Mouse (Mus musculus) cortical plate, adult 2 months (tissue): ENCODE measurements around the gene Sbp.

ENCODE experiments used
- CTCF ChIP-seq: fragments of 200-500 bp; IDR thresholded peaks from 2 replicates; pipeline ENCODE4 v1.5.1; 2011; ENCODE audit warnings: mild to moderate bottlenecking, control low read depth, low read length; ENCODE audit not compliant: insufficient read depth; ENCODE audit errors: extremely low read depth
- POLR2A ChIP-seq: fragments of 200-500 bp; IDR thresholded peaks from 2 replicates; pipeline ENCODE4 v1.6.1; 2011; ENCODE audit warnings: mild to moderate bottlenecking, low read length, control low read depth; ENCODE audit not compliant: insufficient read depth; ENCODE audit errors: extremely low read depth

DNA sequence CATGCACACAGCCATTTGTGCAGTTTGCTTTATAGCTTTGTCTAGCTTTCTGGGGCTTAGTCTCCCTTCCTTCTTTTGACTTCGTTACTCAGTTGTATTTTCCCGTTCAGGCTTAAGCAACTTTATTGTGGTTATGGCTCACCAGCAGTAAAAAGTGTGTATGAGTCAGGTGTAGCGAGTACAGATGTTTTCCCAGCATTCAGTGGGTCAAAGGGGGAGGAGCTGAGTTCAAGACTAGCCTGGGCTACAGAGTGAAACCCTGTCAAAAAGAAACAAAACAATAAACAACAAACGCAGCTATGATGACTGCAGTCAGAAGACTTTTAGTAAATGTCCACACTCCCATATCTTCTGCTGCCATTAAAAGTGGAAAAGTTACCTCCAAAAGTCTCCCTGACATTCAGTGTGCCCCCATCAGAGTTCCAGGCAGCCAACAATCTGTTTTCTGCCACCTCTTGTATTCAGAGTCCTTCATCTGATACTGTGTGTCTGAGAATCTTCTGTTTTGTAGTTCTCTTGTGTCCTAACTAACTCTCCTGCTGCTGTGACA lies 20.2 kb downstream of the Sbp start:
- TF ChIP-seq POLR2A, result no peak
- TF ChIP-seq CTCF, result no peak
